Mouse (Mus musculus): ENCODE results near the gene Atp8a1. TPM values are rescaled to one million over a fixed set of nuclear protein-coding genes. Genes with fewer than 3 reads are reported as not detected.

The Atp8a1 gene
- polyA plus RNA-seq, 1 experiment from 2014 or later: 41.5 TPM

GRCm38 (mm10) chr5:67685461-67685860, 161.8 kb downstream of the Atp8a1 start:
- WGBS: 58% methylated on average over 5 of the region's 5 CpGs
- no peaks in the 10 kb centered on the region for H3K36me3 ChIP-seq (ENCODE audit: control insufficient read depth, insufficient read depth)
- no peak overlapping the region for H3K9ac ChIP-seq (replicated peaks; ENCODE audit: low read depth, low read length)
- H3K4me3 ChIP-seq (replicated peaks; ENCODE audit: low read length): no peak overlapping the region
- no peak for ATAC-seq
- H3K27me3 ChIP-seq (replicated peaks; ENCODE audit: control insufficient read depth, insufficient read depth, low read length): no peaks in the 10 kb centered on the region
- no peaks in the 10 kb centered on the region for H3K4me1 ChIP-seq (replicated peaks; ENCODE audit: control insufficient read depth, insufficient read depth, low read length)
- no peak overlapping the region for H3K27ac ChIP-seq (ENCODE audit: low read length)
- H3K4me2 ChIP-seq (ENCODE audit: low read length): no peak overlapping the region
- H3K9me3 ChIP-seq (ENCODE audit: control insufficient read depth, low read length): no peaks in the 10 kb centered on the region

GRCm38 (mm10) chr5:67678819-67679218, 168.4 kb downstream of the Atp8a1 start:
- no peaks in the 10 kb centered on the region for H3K9me3 ChIP-seq (ENCODE audit: control insufficient read depth, low read length)
- H3K4me2 ChIP-seq (ENCODE audit: low read length): no peak overlapping the region
- H3K4me1 ChIP-seq (replicated peaks; ENCODE audit: control insufficient read depth, insufficient read depth, low read length): no peaks in the 10 kb centered on the region
- 93% methylated on average over 3 of the region's 3 CpGs for WGBS
- H3K27me3 ChIP-seq (replicated peaks; ENCODE audit: control insufficient read depth, insufficient read depth, low read length): no peaks in the 10 kb centered on the region
- no peak overlapping the region for H3K9ac ChIP-seq (replicated peaks; ENCODE audit: low read depth, low read length)
- H3K36me3 ChIP-seq (ENCODE audit: control insufficient read depth, insufficient read depth): no peaks in the 10 kb centered on the region
- ATAC-seq: no peak
- H3K4me3 ChIP-seq (replicated peaks; ENCODE audit: low read length): no peak overlapping the region
- H3K27ac ChIP-seq (ENCODE audit: low read length): no peak overlapping the region

DNA sequence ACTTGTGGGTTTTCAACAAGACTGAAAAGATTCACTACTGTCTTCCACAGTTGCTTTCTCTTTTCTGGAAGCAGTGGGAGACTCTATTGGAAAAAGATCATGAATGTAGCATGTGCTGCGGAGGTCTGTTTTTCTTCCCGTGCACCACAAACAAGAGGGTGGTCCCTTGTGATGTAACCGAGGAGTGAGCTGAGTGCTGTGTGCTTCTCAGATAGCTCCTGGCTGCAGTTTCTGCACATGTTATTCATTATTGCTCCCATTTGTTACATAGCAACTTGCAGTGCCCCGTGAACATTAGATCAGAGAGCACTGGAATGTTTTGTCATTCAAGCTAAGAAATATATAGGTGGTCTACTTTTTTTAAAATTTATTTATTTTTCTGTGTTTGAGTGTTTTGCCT, 174.2 kb downstream of the Atp8a1 start:
- Histone ChIP-seq H3K36me3 (ENCODE audit: control insufficient read depth, insufficient read depth) (no peaks in the 10 kb centered on the region), H3K9ac (replicated peaks; ENCODE audit: low read depth, low read length) (no peak overlapping the region), H3K27ac (ENCODE audit: low read length) (no peak overlapping the region), H3K4me2 (ENCODE audit: low read length) (no peak overlapping the region), H3K9me3 (ENCODE audit: control insufficient read depth, low read length) (no peaks in the 10 kb centered on the region), H3K4me1 (replicated peaks; ENCODE audit: control insufficient read depth, insufficient read depth, low read length) (no peaks in the 10 kb centered on the region), H3K27me3 (replicated peaks; ENCODE audit: control insufficient read depth, insufficient read depth, low read length) (no peaks in the 10 kb centered on the region), H3K4me3 (replicated peaks; ENCODE audit: low read length) (no peak overlapping the region)
- ATAC-seq: no peak
- WGBS: 84% methylated on average over 4 of the region's 4 CpGs

- H3K4me1 ChIP-seq (replicated peaks; ENCODE audit: control insufficient read depth, insufficient read depth, low read length): no peaks in the 10 kb centered on the region
- no peak for ATAC-seq
- H3K4me3 ChIP-seq (replicated peaks; ENCODE audit: low read length): no peak overlapping the region
- no peak overlapping the region for H3K27ac ChIP-seq (ENCODE audit: low read length)
- 76% methylated on average over 6 of the region's 6 CpGs for WGBS
- no peaks in the 10 kb centered on the region for H3K27me3 ChIP-seq (replicated peaks; ENCODE audit: control insufficient read depth, insufficient read depth, low read length)
- H3K36me3 ChIP-seq (ENCODE audit: control insufficient read depth, insufficient read depth): no peaks in the 10 kb centered on the region; the same call in 1 of the 2 replicates
- H3K9ac ChIP-seq (replicated peaks; ENCODE audit: low read depth, low read length): no peak overlapping the region
- H3K9me3 ChIP-seq (ENCODE audit: control insufficient read depth, low read length): no peaks in the 10 kb centered on the region
- H3K4me2 ChIP-seq (ENCODE audit: low read length): no peak overlapping the region
Observed at GRCm38 (mm10) chr5:67670158-67670557, 177.1 kb downstream of the Atp8a1 start.

DNA sequence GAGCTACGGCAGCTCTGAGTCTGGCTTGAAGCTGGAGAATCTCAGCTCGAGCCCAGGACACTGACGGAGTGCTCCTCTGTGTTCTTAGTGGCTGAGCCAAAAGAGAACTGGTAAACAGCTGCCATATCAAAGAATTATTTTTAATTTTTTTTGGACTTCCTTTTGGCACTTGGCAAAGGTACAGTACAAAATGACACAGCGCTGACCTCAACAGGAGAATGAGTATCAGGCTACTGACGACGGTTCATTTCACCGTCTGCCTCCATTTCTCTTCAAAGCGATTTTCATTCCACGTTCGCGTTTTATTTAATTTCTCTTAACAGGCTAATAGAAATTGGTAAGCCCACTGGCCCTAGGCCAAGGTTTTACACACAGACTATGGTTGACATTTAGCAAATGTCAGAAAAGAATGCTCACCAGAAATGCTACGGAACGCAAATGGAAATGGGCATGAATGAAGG, 177.8 kb downstream of the Atp8a1 start:
- Histone ChIP-seq H3K9ac (replicated peaks; ENCODE audit: low read depth, low read length) (no peak overlapping the region), H3K27ac (ENCODE audit: low read length) (no peak overlapping the region), H3K27me3 (replicated peaks; ENCODE audit: control insufficient read depth, insufficient read depth, low read length) (no peaks in the 10 kb centered on the region), H3K9me3 (ENCODE audit: control insufficient read depth, low read length) (no peaks in the 10 kb centered on the region), H3K36me3 (ENCODE audit: control insufficient read depth, insufficient read depth) (no peaks in the 10 kb centered on the region; the same call in 1 of the 2 replicates), H3K4me2 (ENCODE audit: low read length) (no peak overlapping the region), H3K4me3 (replicated peaks; ENCODE audit: low read length) (no peak overlapping the region), H3K4me1 (replicated peaks; ENCODE audit: control insufficient read depth, insufficient read depth, low read length) (no peaks in the 10 kb centered on the region)
- ATAC-seq: peak; percentile 40; the same call in 1 of the 2 replicates
- WGBS: 68% methylated on average over 13 of the region's 13 CpGs

DNA sequence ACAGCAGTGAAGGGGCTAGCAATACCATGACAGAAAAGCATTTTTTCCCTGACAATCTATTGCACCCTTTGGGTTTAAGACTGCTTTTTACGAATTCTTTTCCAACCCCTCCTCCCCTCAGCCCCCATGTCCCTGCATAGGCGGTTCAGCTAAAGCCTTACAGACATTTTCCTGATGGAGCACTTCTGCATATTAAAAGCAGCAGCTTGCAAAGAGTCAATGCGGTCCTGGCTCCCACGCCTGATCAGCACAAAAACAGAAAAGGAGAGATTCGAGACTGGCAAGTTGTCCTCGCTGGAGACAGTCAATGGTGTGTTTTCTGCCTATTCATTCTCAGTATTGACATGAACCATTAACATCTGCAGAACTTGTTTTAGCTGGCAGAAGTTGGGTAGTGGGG, 184.5 kb downstream of the Atp8a1 start:
- Histone ChIP-seq H3K4me1 (replicated peaks; ENCODE audit: control insufficient read depth, insufficient read depth, low read length) (no peaks in the 10 kb centered on the region), H3K4me3 (replicated peaks; ENCODE audit: low read length) (no peak overlapping the region), H3K9me3 (ENCODE audit: control insufficient read depth, low read length) (no peaks in the 10 kb centered on the region), H3K36me3 (ENCODE audit: control insufficient read depth, insufficient read depth) (peaks cover 2% of the 10 kb centered on the region; the same call in 1 of the 2 replicates), H3K9ac (replicated peaks; ENCODE audit: low read depth, low read length) (no peak overlapping the region), H3K4me2 (ENCODE audit: low read length) (no peak overlapping the region), H3K27me3 (replicated peaks; ENCODE audit: control insufficient read depth, insufficient read depth, low read length) (no peaks in the 10 kb centered on the region), H3K27ac (ENCODE audit: low read length) (no peak overlapping the region)
- 27% methylated on average over 6 of the region's 6 CpGs for WGBS
- ATAC-seq: no peak

DNA sequence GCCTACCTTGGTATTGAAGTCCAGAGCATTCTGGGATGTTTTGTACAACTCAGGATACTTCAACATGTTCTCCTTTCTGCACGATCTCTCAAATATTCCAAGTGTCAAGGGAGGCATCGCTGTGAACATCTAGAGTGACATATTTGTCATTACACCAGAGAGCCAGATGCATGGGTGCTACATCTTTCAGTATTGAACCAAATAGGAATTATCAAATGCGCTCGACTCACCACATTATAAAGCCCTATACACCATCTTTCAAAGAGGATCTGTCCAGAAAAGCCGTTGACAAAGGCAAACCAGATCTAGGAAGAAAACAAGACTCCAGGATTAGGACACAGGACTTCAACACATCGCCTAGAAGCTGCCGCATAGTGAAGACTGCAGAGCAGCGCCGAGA, 187.4 kb downstream of the Atp8a1 start:
- 84% methylated on average over 9 of the region's 9 CpGs for WGBS
- ATAC-seq: no peak

DNA sequence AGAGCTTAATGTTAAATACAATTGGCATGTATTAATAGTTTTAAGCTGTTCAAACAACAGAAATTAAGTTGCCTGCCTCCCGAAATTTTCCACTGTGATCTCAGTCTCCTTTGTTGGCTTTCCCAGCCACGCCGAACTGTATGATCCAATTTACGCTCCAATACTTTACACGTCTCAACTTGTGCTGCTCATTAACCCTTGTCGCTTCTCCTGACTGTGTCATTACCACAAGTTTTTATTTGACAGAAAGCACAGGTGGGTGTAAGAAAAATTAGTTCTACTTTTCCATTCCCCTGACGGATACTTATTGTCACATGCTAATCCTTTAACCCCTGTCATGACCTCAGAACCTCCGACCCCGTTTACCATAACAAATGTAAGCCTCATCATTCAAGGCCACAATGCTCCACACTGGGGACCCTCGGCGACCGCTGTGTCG, 190.4 kb downstream of the Atp8a1 start:
- Histone ChIP-seq H3K4me1 (replicated peaks; ENCODE audit: control insufficient read depth, insufficient read depth, low read length) (peaks cover 4% of the 10 kb centered on the region; the same call in 1 of the 2 replicates), H3K4me2 (ENCODE audit: low read length) (no peak overlapping the region), H3K36me3 (ENCODE audit: control insufficient read depth, insufficient read depth) (0 out of 2 replicates have a peak, but pooled peaks cover 2% of the 10 kb centered on the region), H3K27ac (ENCODE audit: low read length) (no peak overlapping the region), H3K9ac (replicated peaks; ENCODE audit: low read depth, low read length) (no peak overlapping the region), H3K27me3 (replicated peaks; ENCODE audit: control insufficient read depth, insufficient read depth, low read length) (no peaks in the 10 kb centered on the region), H3K4me3 (replicated peaks; ENCODE audit: low read length) (no peak overlapping the region), H3K9me3 (ENCODE audit: control insufficient read depth, low read length) (no peaks in the 10 kb centered on the region)
- 12% methylated on average over 13 of the region's 13 CpGs for WGBS
- no peak for ATAC-seq

More for the DNA sequence above, 187.4 kb downstream of the Atp8a1 start:
- no peaks in the 10 kb centered on the region for H3K9me3 ChIP-seq (ENCODE audit: control insufficient read depth, low read length)
- 0 out of 2 replicates have a peak, but pooled peaks cover 2% of the 10 kb centered on the region for H3K36me3 ChIP-seq (ENCODE audit: control insufficient read depth, insufficient read depth)
- H3K4me2 ChIP-seq (ENCODE audit: low read length): no peak overlapping the region
- H3K27me3 ChIP-seq (replicated peaks; ENCODE audit: control insufficient read depth, insufficient read depth, low read length): no peaks in the 10 kb centered on the region
- H3K9ac ChIP-seq (replicated peaks; ENCODE audit: low read depth, low read length): no peak overlapping the region
- no peak overlapping the region for H3K4me3 ChIP-seq (replicated peaks; ENCODE audit: low read length)
- peaks cover 4% of the 10 kb centered on the region; the same call in 1 of the 2 replicates for H3K4me1 ChIP-seq (replicated peaks; ENCODE audit: control insufficient read depth, insufficient read depth, low read length)
- no peak overlapping the region for H3K27ac ChIP-seq (ENCODE audit: low read length)

DNA sequence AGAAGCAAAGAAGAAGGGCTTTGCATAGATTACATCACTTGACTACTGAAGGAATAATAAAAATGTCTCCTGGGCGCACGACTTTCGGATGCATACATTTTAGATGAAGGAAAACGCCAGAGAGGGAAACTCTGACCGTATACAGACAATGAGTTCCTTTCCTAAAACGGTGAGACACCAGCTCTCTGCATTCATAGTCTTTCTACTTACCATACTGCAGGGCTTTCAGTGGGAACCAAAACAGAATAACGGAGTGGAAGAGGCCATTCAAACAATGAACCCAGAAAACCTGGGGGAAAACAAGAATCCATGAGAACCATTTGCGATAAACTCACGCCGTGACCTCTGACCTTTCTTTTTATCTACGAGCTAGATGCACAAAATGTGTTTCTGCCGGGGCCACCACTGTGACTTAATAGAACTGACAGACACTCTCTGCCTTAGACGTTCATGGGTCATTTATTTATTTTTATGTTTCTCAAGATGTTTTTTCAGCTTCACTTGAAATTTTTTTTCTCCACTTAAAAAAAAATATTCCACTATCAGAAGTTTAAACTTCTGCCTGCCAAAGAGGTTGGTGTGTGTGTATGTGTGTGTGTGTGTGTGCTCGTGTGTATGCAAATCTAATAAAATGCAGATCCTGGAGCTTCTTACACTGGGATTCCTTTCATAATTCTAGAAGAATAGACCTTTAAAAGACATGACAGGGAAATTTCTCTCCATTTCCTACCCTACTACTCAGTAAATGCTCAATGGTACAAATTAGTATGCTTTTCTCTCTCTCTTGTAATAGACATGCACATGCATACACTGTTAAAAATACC, 191.3 kb downstream of the Atp8a1 start:
- 0 out of 2 replicates have a peak, but pooled peaks have one; percentile 18 for ATAC-seq
- Histone ChIP-seq H3K9ac (replicated peaks; ENCODE audit: low read depth, low read length) (no peak overlapping the region), H3K4me2 (ENCODE audit: low read length) (no peak overlapping the region), H3K27me3 (replicated peaks; ENCODE audit: control insufficient read depth, insufficient read depth, low read length) (no peaks in the 10 kb centered on the region), H3K36me3 (ENCODE audit: control insufficient read depth, insufficient read depth) (0 out of 2 replicates have a peak, but pooled peaks cover 2% of the 10 kb centered on the region), H3K4me1 (replicated peaks; ENCODE audit: control insufficient read depth, insufficient read depth, low read length) (peaks cover 4% of the 10 kb centered on the region; the same call in 1 of the 2 replicates), H3K4me3 (replicated peaks; ENCODE audit: low read length) (no peak overlapping the region), H3K27ac (ENCODE audit: low read length) (no peak overlapping the region), H3K9me3 (ENCODE audit: control insufficient read depth, low read length) (no peaks in the 10 kb centered on the region)
- 28% methylated on average over 14 of the region's 14 CpGs for WGBS
